ENCODE assay signal across 24 mouse cellular contexts in the genomic region with DNA sequence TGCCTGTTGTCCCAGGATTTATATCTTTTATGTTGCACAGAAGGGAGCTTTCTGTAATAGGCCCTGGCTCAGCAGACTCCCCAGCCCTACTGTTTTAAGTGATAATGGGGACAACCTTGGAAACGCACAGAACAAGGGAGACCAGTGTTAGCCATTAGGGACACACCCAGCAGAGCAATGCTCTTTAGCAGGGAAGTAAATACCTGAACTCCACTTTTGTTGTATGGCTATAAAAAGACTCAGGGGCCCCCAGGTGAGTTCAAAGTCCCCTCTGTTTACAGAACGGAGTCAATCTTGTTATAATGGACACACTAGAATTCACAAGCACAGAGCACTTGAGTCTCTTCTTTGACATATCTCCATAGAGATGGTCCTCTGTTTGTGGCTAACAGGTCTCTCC. TPM values are rescaled to one million over a fixed set of nuclear protein-coding genes. Genes with fewer than 3 reads are reported as not detected.
DNase-seq lines count a peak whose midpoint lies in the region; ATAC-seq and TF ChIP-seq lines count a peak whose summit lies in the region.
"Had no signal": no experiment of that assay in that cellular context is flagged by ENCODE, and none has a peak within 500 bp of the region (broad histone marks: within the 10 kb centered on the region; RNA-seq: fewer than 3 reads in every experiment).

No protein-coding gene starts in this region.

- no peaks in the 10 kb centered on the region for H3K36me3 ChIP-seq in lung, embryonic 15.5 days
- H3K36me3 ChIP-seq in intestine, embryonic 15.5 days, result no peaks in the 10 kb centered on the region
- no peaks in the 10 kb centered on the region for H3K36me3 ChIP-seq in stomach, embryonic 15.5 days
- H3K36me3 ChIP-seq in liver, postnatal 0 days (replicated peaks; ENCODE audit: insufficient read depth, low read length), result no peaks in the 10 kb centered on the region
- H3K36me3 ChIP-seq: embryonic facial prominence, embryonic 13.5 days; forebrain, embryonic 12.5 days; heart, embryonic 13.5 days; hindbrain, embryonic 13.5 days had no signal

- no peaks in the 10 kb centered on the region for H3K9me3 ChIP-seq in lung, embryonic 15.5 days
- H3K9me3 ChIP-seq in intestine, embryonic 15.5 days, result no peaks in the 10 kb centered on the region
- H3K9me3 ChIP-seq in stomach, embryonic 15.5 days, result no peaks in the 10 kb centered on the region
- H3K9me3 ChIP-seq in liver, postnatal 0 days (ENCODE audit: low read length), result no peaks in the 10 kb centered on the region
- H3K9me3 ChIP-seq: embryonic facial prominence, embryonic 13.5 days; forebrain, embryonic 12.5 days; heart, embryonic 13.5 days; hindbrain, embryonic 13.5 days had no signal

- peaks cover 54% of the 10 kb centered on the region for H3K4me1 ChIP-seq in lung, embryonic 15.5 days
- H3K4me1 ChIP-seq in intestine, embryonic 15.5 days (replicated peaks), result peaks cover 21% of the 10 kb centered on the region
- H3K4me1 ChIP-seq in stomach, embryonic 15.5 days, result peaks cover 24% of the 10 kb centered on the region; the same call in 1 of the 2 replicates
- H3K4me1 ChIP-seq in liver, postnatal 0 days (ENCODE audit: insufficient read depth), result no peaks in the 10 kb centered on the region; the same call in 1 of the 2 replicates

- ATAC-seq in lung, embryonic 15.5 days (ENCODE audit: borderline replicate concordance, extremely low read depth, low FRiP score, low TSS enrichment), result no peak
- peak; percentile 88 for ATAC-seq in intestine, embryonic 15.5 days
- peak; percentile 69 for ATAC-seq in stomach, embryonic 15.5 days (ENCODE audit: insufficient read depth, low FRiP score, low read depth)
- no peak for ATAC-seq in liver, postnatal 0 days
- ATAC-seq: CD4-positive, CD25-positive, alpha-beta regulatory T cell, adult 4 months; forebrain, postnatal 0 days; hindbrain, postnatal 0 days; Patski had no signal

- H3K9ac ChIP-seq in lung, embryonic 15.5 days, result no peak overlapping the region
- H3K9ac ChIP-seq in intestine, embryonic 15.5 days, result no peak overlapping the region
- H3K9ac ChIP-seq in stomach, embryonic 15.5 days, result no peak overlapping the region
- no peak overlapping the region for H3K9ac ChIP-seq in liver, postnatal 0 days (replicated peaks)
- H3K9ac ChIP-seq: embryonic facial prominence, embryonic 13.5 days; forebrain, embryonic 12.5 days; forebrain, postnatal 0 days; heart, embryonic 13.5 days; hindbrain, embryonic 13.5 days had no signal

- H3K4me2 ChIP-seq in lung, embryonic 15.5 days, result no peak overlapping the region
- H3K4me2 ChIP-seq in intestine, embryonic 15.5 days (replicated peaks), result peak overlapping the region; percentile 21; the same call in 1 of the 2 replicates
- H3K4me2 ChIP-seq in stomach, embryonic 15.5 days, result no peak overlapping the region
- H3K4me2 ChIP-seq in liver, postnatal 0 days (ENCODE audit: low read depth, low read length), result no peak overlapping the region
- H3K4me2 ChIP-seq: embryonic facial prominence, embryonic 13.5 days; forebrain, embryonic 12.5 days; heart, embryonic 13.5 days; hindbrain, embryonic 13.5 days had no signal

- no peaks in the 10 kb centered on the region for H3K27me3 ChIP-seq in lung, embryonic 15.5 days
- no peaks in the 10 kb centered on the region for H3K27me3 ChIP-seq in intestine, embryonic 15.5 days (replicated peaks)
- H3K27me3 ChIP-seq in stomach, embryonic 15.5 days (replicated peaks), result no peaks in the 10 kb centered on the region
- H3K27me3 ChIP-seq in liver, postnatal 0 days (ENCODE audit: insufficient read depth, low read length), result no peaks in the 10 kb centered on the region
- H3K27me3 ChIP-seq: embryonic facial prominence, embryonic 13.5 days; forebrain, embryonic 12.5 days; hindbrain, embryonic 13.5 days; Patski had no signal

- WGBS in lung, embryonic 15.5 days, result 57% methylated on average over 2 of the region's 2 CpGs
- 51% methylated on average over 2 of the region's 2 CpGs for whole genome bisulfite sequencing in intestine, embryonic 15.5 days
- WGBS in stomach, embryonic 15.5 days, result 50% methylated on average over 2 of the region's 2 CpGs
- WGBS in liver, postnatal 0 days (ENCODE audit: insufficient replicate concordance), result 64% methylated on average over 2 of the region's 2 CpGs

- H3K27ac ChIP-seq in lung, embryonic 15.5 days, result peak overlapping the region; percentile 86
- H3K27ac ChIP-seq in intestine, embryonic 15.5 days, result peak overlapping the region; percentile 64
- 0 out of 2 replicates have a peak overlapping the region, but pooled peaks have one; percentile 13 for H3K27ac ChIP-seq in stomach, embryonic 15.5 days
- no peak overlapping the region for H3K27ac ChIP-seq in liver, postnatal 0 days (ENCODE audit: low read depth)
- H3K27ac ChIP-seq in gastrocnemius, adult 2 months, result no peak overlapping the region
- H3K27ac ChIP-seq: embryonic facial prominence, embryonic 13.5 days; forebrain, embryonic 12.5 days; hindbrain, embryonic 13.5 days; hindbrain, postnatal 0 days had no signal

- TF ChIP-seq EP300 in liver, postnatal 0 days (IDR thresholded peaks at IDR 0.05; ENCODE audit: low read depth), result no peak

- DNase-seq in lung, postnatal 14 days, result no peak
- peak; percentile 89 for DNase-seq in R1 (ENCODE audit: low read depth, low spot score)
- no peak for DNase-seq in heart, postnatal 10 days
- no peak for DNase-seq in liver, postnatal 0 days
- DNase-seq in gastrocnemius, adult 2 months, result no peak
- DNase-seq: adrenal gland, postnatal 10 days; B cell, adult 2 months; cerebellum, adult 11-12 months; cerebellum, adult 9-11 months; cerebellum, postnatal 36 days; forebrain, postnatal 0 days; gastrocnemius, postnatal 36 days; heart, adult 11 months; heart, postnatal 4 days had no signal

- TF ChIP-seq CTCF in liver, postnatal 0 days (IDR thresholded peaks at IDR 0.05; ENCODE audit: low read depth), result no peak
- no peak for TF ChIP-seq CTCF in gastrocnemius, adult 2 months (IDR thresholded peaks at IDR 0.05)

- no peak overlapping the region for H3K4me3 ChIP-seq in lung, embryonic 15.5 days
- H3K4me3 ChIP-seq in intestine, embryonic 15.5 days (replicated peaks), result no peak overlapping the region
- no peak overlapping the region for H3K4me3 ChIP-seq in stomach, embryonic 15.5 days (replicated peaks)
- H3K4me3 ChIP-seq in liver, postnatal 0 days (ENCODE audit: low read depth, low read length), result no peak overlapping the region
- no peak overlapping the region for H3K4me3 ChIP-seq in gastrocnemius, adult 2 months
- H3K4me3 ChIP-seq: embryonic facial prominence, embryonic 13.5 days; forebrain, embryonic 12.5 days; heart, embryonic 13.5 days; hindbrain, embryonic 13.5 days had no signal

- intact Hi-C loops in heart, postnatal 10 days (cut with DNase I), result loop anchor here (5.0 kb wide), 1 partner anchor 176 kb away; no protein-coding TSS in a partner anchor
- intact Hi-C loops in gastrocnemius, adult 2 months (cut with DNase I), result loop anchor here (10.0 kb wide), 1 partner anchor 154 kb away; no protein-coding TSS in a partner anchor

RNA-seq across cellular contexts. Expression of a gene that starts 28.5 kb away (rescaled TPM):
- polyA plus RNA-seq in lung, embryonic 15.5 days (2015; fragmentation: Nextera tagmentation; extraction: Ambion mirVana), result 71.7 and 76.3 TPM in 2 replicates
- polyA plus RNA-seq in intestine, embryonic 15.5 days (2015; fragmentation: Nextera tagmentation; extraction: Ambion mirVana), result 38.4 and 41.4 TPM in 2 replicates
- polyA plus RNA-seq in stomach, embryonic 15.5 days (2015; fragmentation: Nextera tagmentation; extraction: Ambion mirVana), result 23.8 and 26.6 TPM in 2 replicates
- 10 to 100 TPM; 38.5 to 40.9 TPM for total RNA-seq in heart, postnatal 10 days (2021)
- polyA plus RNA-seq in liver, postnatal 0 days (2015; fragmentation: Nextera tagmentation; extraction: Ambion mirVana), result 6.8 and 6.9 TPM in 2 replicates
- 10 to 100 TPM in 1 of 2 experiments, 1 to 10 TPM in 1; 4.2 to 11.2 TPM for total RNA-seq in gastrocnemius, adult 2 months (2021)

Comparison
In these comparisons a context has a peak if more than half of its experiments do, and no peak if none do; other contexts are left out.
1. ATAC-seq: peak in intestine, embryonic 15.5 days (single experiment) and stomach, embryonic 15.5 days (single experiment); none in lung, embryonic 15.5 days (single experiment) and liver, postnatal 0 days (single experiment).
2. H3K27ac ChIP-seq: peak in lung, embryonic 15.5 days (single experiment), intestine, embryonic 15.5 days (single experiment) and stomach, embryonic 15.5 days (single experiment); none in liver, postnatal 0 days (single experiment) and gastrocnemius, adult 2 months (single experiment).